Mouse (Mus musculus) c-Kit-positive CD71-negative TER-119-negative erythroid progenitor cells, embryonic 14.5 days (primary cell): ENCODE measurements around the gene Xbp1.
A peak's percentile ranks its signal among the peaks of the same experiment; 100 is the strongest.
"Not testable (repeated sequence)": the region's sequence is repeated elsewhere in the genome, so short reads cannot be mapped to it uniquely, and the experiment has no call there.

ENCODE experiments used
- DNase-seq: peaks from one replicate; pipeline ENCODE4 v3.0.0-alpha.2; 2013; ENCODE audit warnings: low read depth

Gene Xbp1

DNA sequence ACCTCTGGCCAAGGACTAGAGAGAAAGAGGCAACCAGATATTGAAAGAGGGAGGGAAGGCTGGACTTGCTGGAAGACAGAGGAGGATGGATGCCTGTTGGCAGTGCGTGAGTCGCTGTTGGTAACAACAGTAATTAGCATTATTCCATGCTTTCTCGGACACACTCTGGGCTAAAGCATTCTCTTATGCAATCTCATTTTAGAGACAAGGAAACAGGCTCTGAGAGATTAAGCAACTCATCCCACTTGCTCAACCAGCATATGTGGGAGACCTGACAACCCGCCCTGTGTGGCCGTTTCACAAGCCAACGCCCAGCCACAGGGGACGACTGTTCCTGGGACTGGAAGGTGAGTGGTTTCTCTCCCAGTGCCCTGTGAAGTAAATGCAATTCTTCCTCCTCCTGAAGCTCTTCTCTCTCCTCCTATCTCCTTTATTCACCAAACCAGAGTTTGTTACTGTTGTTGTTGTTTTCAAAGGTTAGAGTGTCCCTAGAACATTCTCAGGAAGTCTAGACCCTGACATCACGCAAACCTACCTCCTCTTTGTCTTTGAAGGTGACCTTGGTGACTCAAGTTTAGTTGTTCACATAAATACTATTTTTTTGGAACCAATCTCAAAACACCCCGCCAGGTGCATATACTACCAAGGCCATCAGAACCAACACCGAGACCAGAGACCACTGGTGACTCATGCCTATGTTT is 18.0 kb upstream of the Xbp1 start:
- no peak for DNase-seq

DNA sequence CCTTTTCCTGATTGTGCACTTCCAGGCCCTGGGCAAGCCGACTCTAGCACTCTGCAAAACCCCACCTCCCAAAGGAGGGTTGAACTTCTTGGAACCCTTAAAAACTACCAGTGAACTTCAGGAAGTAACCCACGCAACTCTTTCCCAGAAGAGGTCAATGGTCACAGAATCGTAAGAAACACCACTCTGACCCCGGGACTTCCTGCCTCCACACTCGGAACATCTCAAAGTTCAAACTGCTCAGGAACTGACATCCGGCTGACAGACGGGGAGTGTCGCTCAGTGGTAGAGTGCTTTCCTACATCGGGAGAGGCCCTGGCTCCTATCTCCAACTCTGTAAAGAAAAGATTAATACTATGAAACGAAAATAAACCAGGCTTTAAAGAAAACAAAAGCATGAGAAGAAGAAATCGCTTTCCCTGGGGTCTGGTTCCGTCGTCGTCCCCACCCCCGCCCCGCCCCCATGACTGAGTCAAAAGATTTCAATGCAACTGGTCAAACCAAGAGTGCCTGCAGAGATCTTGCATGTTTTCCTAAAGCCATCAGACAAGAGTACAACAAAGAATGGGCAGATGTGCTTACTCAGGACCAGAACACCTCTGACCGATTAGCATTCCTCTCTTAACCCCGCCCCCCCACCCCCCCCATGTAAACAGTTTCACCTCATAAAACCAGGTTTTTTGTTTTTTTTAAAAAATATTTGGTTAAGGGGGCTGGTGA is 14.4 kb upstream of the Xbp1 start:
- DNase-seq = no peak

DNA sequence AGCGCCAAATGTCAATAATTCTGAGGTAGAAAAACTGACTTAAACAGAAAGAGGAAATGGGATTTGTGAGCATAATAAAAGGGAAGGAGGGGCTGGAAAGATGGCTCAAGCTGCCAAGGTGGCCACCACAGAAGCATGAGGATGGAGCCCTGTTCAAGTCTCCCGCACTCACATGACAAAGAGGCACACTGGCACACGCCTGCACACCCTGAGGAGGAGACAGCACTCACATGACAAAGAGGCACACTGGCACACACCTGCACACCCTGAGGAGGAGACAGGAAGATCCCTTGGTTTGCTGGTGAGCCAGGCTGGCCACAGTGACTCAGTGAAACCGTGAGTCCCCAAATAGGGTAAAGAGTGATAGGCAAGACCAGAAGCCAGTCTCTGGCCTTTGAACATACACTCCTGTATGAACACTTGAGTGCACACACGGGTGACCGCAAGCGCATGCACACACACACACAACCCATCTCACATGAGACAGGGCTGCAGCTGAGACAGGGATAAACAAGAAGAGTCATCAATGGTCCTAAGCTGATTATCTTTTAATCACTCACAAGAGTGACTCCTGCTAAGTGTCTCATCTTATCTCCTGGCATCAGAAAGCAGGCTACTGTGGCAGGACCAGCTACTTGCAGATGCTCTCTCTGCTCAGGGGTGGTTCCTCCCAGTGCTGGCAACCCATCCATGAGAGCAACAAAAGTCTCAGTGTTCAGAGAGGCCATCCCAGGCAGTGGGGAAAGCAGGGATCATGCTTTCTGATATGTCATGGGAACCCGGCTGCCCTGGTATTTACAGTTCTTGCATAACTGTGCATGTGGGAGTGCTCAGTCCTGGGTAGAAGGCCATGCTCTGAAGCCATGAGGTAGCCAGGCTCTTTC is 11.0 kb upstream of the Xbp1 start:
- DNase-seq = no peak

DNA sequence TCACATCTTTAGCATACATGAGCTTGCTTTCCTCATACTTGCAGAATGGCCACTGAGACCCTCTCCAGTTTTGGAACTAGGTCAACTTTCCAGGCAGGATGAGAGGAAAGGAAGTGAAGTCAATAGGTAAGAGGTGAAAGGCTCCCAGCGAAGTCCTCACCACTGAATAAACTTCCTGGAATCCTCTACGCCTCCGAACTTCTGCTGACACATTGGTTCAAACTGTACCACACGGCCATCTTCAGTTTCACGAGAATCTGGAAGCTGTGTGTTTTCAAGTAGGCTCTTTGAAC is 10.4 kb upstream of the Xbp1 start:
- no peak for DNase-seq

DNA sequence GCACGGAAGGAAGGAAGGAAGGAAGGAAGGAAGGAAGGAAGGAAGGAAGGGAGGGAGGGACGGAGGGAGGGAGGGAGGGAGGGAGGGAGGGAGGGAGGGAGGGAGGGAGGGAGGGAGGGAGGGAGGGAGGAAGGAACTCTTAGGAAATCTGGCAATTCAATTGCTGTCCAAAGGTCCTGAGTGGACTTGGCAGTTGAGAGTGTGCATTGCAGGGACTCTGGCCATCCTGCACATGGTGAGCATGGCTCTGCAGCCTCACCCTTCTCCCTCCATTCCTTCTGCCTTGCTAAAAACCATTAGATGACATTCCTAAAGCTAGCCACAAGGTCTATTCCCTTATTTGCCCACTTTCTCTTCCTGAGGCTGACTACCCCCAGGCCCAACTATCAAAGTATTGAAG is 9.8 kb upstream of the Xbp1 start:
- DNase-seq = not testable (repeated sequence)

DNA sequence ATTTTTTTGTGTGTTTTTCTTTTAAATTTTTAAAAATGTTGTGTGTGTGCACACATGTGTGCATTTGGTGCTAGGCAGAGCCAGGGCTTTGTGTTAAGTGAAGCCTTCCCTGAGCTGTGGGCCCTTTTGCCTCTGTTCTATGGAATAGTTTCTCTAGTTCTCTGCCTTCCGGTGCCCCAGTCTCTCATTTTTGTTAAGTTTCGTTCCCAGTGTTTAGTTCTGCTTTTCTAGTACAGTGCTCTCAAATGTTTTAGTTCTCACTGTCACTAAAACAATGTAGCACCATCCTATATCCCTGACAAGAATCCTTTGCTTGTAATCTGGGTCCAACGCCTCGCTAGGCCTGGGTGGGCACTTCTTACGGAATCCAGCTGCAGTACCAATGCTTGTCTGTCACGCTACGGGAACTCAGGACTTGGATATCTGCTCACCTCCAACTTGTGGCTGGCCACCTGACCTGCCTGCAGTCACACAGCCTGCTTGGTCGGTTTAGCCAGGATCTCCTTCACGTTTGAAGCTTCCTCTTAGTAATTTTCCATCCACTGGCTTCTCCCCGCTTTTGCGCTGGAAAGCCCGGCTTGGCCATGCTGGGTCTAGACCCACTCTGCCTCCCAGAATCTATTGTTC is 8.2 kb upstream of the Xbp1 start:
- DNase-seq = no peak

DNA sequence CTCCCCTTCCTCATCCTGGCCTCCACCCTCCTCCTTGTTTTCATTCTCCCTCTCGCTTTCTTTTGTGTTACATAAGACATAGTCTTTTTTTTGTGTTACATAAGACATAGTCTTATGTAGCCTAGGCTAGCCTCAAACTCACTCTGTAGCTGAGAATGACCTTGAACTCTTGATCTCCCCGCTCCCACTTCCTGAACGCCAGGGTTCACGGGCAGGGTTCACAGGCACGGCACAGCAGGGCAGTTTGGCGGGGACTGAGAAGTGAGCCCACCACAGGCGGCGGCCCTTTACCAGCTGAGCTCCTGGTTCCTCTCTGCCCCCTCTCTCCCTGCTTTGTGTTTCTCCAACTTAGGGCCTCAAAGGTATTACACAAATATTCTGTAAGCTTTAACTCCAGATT is 7.5 kb upstream of the Xbp1 start:
- no peak for DNase-seq

DNA sequence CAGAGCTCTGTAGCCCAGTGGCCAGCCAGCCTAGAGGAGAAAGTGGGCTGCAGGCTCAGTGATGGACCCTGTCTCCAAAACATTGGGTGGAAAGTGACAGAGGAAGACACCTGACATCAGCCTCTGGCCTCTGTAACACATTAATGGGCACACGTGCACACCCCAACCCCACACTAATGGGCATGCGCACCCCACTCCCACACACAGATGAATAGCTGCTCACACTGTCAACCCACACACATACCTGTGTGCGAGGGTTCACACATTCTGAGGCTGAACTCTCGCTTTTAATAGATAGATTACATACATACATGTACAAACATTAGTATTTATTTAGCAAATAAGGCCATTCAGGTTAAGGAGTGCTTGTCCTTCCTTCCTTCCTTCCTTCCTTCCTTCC is 6.4 kb upstream of the Xbp1 start:
- DNase-seq = no peak

DNA sequence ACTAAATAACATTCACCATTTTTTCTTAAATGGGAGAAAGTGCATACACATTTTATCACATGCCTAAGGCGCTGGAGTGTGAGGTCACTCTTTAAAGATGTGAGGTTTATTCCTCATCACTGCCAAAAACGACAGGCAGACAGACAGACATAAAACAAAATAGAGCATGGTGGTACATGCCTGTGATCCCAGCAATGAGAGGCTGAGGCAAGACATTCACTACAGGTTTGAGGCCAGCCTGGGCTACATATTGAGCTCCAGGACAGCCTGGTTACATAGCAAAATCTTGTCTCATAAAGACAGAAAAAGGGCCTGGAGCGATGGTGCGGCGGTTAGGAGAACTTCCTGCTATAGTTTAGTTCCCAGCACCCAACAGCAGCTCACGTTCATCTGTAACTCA is 5.3 kb upstream of the Xbp1 start:
- no peak for DNase-seq

DNA sequence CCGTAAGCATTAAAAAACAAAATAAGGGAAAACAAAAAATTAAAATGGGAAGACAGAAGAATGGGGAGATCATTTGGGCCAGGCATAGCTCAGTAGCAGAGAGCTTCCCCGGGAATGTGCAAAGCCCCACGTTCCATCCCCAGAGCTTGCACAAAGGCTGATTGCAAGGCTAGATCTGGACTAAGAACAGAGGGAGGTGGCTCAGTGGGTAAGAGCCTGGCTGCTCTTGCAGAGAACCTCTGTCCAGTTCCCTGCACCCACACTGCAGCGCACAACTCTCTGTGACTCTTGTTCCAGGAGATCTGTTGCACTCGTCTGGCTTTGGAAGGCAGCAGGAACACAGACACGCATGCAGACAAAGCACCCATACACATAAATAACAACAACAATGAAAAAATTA is 4.8 kb upstream of the Xbp1 start:
- DNase-seq = no peak

DNA sequence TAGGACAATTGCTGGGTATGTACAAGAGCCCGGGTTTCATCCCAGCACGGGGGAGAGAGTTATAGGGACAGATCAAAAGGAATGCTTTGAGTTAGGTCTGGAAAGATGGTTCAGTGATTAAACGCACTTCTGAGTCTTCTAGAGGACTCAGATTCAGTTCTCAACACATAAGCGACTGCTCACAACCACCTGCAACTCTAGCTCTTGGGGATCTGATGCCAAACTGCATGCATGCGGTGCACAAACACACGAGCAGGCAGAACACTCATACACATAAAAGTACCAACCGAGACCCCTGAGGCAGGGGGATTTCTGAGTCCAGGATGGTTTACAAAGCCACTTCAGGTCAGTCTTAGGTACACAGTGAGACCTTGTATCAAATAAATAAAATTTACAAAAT is 4.3 kb upstream of the Xbp1 start:
- no peak for DNase-seq

DNA sequence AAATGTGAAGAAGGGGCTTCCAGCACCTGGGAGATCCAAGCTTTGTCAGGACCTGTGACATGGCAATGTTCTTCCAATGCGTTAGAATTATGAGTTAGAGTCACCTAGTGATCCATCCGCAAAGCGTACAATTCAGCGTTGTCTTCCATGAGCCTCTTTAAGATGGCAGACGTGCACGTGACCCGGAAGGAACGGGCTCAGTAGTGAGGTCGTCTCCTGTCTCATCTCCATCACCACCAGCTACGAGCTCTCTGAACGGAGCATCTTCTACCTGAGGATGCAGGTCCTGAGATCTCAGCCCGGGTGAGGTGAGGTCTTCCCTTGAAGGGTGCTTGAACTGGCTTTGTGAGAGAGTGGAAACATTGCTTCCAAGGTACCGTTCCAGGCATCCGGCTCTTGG is 3.8 kb upstream of the Xbp1 start:
- DNase-seq = no peak

DNA sequence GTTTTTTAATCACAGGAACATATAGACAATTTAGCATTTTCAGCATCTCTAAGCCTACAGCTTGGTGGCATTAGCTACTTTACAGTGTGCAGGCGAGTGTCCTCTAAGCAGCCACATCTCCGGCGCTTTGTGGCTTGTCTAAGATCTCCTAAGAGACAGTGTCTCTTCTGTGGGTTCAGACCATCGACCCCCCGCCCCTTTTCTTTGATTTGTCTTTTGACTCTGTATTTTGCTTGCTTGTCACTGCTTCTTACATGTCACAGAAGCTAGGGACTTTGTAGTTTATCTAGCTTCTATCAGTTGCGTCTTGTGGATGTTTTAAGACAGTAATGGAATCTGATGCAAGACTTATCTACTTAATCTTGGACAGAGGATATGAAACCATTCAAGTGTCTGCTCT is 3.1 kb upstream of the Xbp1 start:
- DNase-seq = no peak

DNA sequence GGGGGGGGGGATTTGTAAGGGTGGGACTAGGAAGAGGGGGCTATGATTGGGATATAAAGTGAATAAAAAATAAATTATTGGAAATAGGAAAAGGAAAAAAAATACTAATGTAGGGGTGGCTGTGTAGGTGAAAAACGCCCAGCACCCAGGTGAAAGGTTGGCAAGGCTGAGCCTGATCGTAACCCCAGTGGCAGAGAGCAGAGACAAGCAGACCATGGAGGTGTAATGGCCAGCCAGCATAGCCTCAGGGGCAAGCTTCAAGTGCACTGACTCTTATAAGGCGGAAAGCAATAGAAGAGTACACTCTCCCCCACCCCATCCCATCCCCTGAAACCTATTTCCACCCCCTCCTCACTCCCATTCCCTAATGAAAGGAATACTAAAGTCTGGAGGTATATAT is 778 bp upstream of the Xbp1 start:
- no peak for DNase-seq

DNA sequence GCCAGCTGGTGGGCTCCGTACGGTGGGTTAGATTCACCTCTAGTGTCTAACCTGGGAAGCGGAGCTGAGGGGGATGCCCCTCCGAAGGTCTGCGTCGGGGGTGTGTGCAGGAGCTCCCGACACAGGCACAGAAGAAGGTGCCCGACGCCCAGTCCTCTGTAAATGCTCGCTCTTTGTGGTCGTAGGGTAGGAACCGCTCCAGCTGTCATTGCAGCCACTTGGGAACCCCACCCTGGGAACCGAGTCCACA is 732 bp downstream of the Xbp1 start:
- DNase-seq = no peak

DNA sequence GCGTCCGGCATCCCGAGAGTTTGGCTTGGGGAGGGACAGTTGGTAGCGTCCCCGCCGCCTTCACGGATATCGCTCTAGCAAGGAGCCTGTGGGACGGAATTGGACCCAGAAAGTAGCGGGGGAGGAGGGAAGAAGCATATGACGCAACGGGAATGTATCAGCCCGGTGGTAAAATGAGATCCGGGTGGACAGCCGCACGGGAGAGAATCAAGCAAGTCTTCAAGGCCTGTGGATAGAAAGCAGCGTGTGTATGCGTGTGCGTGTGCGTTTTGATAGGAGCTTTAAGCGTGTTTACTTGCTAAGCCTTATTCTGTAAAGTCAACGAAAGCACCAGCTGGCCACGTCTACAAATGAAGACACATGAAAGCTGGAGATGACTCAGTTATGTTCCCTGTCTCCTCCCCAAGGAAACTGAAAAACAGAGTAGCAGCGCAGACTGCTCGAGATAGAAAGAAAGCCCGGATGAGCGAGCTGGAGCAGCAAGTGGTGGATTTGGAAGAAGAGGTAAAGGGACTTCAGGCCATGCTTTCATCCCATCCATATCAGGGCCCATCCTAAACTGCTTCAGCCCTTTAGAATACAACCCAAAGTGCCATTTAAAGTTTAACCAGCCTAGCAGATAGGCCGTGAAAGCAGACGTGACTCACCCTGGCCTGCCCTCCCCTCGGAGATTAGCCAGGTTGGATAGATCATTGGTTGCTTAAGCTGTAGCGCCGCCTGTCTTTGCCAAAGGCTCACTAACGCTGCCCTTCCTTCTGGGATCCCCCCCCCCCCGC is 1.2 kb downstream of the Xbp1 start:
- peak; percentile 69 for DNase-seq

DNA sequence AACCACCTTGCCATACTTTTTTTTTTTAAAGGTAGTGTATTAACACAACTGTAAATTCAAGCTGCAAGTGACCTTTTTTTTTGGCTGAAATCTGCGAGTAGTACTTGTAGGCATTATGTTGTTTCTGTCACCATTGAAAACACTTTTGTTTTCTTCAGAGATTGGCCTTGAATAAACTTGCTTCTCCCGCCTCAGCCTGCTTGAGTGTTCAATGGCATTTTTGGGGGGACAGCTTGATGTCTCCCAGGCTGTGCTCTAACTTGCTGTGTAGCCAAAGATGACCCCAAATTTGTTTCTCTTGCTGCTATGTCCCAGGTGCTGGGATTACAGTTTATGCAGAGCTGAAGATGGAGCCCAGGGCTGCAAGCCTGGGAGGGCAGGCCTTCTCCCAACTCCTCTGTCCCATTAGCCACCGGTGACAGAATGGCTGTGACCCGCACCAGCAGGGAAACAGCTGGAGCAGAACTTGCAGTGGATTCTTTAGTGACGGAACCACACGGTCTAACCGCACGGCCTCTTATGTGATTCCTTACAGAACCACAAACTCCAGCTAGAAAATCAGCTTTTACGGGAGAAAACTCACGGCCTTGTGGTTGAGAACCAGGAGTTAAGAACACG is 2.4 kb downstream of the Xbp1 start:
- DNase-seq = no peak

DNA sequence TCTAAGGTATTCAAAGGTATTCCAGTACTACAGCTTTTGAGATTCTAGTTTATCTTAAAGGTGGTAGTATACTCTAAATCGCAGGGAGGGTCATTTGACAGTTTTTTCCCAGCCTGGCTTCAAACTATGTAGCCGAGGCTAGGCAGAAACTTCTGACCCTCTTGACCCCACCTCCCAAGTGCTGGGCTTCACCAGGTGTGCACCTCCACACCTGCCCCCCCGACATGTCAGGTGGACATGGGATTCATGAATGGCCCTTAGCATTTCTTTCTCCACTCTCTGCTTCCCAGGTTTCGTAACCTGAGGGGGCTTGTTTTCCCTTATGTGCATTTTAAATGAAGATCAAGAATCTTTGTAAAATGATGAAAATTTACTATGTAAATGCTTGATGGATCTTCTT is 5.0 kb downstream of the Xbp1 start:
- no peak for DNase-seq

DNA sequence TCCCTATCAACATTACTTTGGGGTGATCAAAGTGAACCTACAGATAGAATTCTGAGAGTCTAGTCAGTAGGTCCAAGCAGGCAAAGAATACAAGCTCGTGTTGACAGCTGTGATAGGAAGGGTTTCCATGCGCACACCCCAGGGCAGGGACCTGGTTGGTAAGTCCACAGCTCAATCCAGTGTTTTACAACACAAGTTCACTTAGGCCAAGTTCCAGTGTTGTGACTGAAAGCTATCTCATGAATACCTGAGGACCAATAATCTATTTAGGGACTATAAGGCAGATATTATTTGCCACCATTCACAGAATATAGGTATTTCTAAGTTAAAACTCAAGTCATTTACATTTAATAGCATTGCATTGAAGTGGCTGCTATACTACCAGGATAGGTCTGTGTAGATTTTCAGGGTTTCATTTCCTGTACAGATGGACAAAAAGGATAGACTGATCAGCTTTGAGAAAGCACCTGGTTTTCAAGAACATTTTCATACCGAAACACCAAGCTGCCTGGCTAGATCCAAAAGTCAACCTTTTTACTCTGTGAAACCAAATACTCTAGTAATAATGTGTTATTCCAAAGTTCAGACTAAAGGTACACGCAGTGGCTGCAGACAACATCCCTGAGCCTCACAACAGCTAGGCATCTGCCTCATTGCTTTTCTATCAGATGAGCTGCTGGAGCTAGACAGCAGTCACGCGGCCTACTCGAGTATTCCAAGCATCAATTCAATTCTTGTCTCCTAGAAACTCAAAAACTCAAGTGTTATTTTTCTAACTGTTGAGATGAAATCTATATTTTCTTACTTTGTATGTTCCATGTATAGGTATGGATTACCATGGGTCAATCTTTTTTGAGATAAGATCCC is 6.3 kb downstream of the Xbp1 start:
- no peak for DNase-seq

DNA sequence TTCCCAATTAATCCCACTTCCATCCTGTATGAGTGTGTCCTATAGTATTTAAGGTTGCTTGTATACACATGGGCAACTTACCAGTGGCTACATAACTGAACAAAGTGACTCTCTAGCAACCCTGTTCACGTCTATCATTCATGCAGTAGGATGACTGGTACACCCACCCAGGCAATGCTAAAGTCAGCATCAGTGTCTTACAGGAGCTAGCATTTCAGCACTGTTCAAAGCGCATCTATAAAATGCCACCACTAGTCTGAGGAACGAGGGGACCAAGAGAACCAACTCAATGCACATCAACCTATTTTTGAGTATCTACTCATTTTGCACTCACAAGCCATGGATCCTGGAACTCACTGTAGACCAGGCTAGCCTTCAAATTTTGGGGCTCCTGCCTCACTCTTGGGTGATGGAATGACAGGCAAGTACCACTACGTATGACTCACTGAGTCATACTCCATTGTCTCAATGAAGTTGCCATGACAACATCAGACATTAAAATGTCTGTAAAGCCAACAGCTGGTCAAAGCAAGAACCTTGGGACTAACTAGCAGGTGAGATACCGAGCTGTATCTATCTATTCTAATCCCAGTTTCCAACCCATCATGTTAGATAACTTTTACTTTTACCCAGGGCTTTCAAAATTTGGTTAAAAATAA is 7.5 kb downstream of the Xbp1 start:
- DNase-seq = no peak
